Comparison of ENCODE assay signal across 25 mouse cellular contexts in the genomic region with DNA sequence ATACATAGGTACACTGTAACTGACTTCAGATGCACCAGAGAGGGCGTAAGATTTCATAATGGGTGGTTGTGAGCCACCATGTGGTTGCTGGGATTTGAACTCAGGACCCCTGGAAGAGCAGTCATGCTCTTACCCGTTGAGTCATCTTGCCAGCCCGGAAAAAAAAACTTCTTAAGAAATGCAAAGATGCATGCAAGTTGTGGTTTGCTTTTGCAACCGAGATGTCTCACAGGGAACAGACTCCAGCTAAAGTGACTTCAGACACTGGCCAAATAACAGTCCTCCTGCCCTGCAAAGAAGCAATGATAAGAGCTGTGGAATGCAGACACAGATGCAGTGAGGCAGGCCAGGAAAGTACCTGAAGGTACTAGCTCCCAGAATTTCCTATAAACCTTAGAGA. TPM values are rescaled to one million over a fixed set of nuclear protein-coding genes. Genes with fewer than 3 reads are reported as not detected.
"Had no signal": no experiment of that assay in that cellular context is flagged by ENCODE, and none has a peak within 500 bp of the region (broad histone marks: within the 10 kb centered on the region; RNA-seq: fewer than 3 reads in every experiment).

No protein-coding gene starts in this region.

- H3K9me3 ChIP-seq: limb, embryonic 12.5 days; limb, embryonic 15.5 days; lung, embryonic 15.5 days; midbrain, embryonic 12.5 days; midbrain, embryonic 15.5 days; neural tube, embryonic 12.5 days; neural tube, embryonic 15.5 days; stomach, embryonic 15.5 days had no signal

- DNase-seq: kidney, adult 18-20 months; kidney, postnatal 10 days; kidney, postnatal 4 days; left cerebral cortex, postnatal 4 days; liver, postnatal 0 days; lung, postnatal 10 days; lung, postnatal 36 days; right cerebral cortex, adult 18-20 months; right cerebral cortex, postnatal 14 days; right cerebral cortex, postnatal 4 days; spleen, adult 18-20 months; thymus, adult 2 months; thymus, postnatal 14 days; thymus, postnatal 4 days had no signal

- H3K4me3 ChIP-seq: limb, embryonic 12.5 days; limb, embryonic 15.5 days; lung, embryonic 15.5 days; midbrain, embryonic 12.5 days; midbrain, embryonic 15.5 days; neural tube, embryonic 12.5 days; neural tube, embryonic 15.5 days; stomach, embryonic 15.5 days had no signal

- ATAC-seq: liver, postnatal 0 days; midbrain, embryonic 15.5 days had no signal

- H3K27ac ChIP-seq: limb, embryonic 12.5 days; limb, embryonic 15.5 days; liver, embryonic 14.5 days; lung, embryonic 15.5 days; midbrain, embryonic 12.5 days; midbrain, embryonic 15.5 days; neural tube, embryonic 12.5 days; neural tube, embryonic 15.5 days; stomach, embryonic 15.5 days had no signal

- H3K4me2 ChIP-seq: limb, embryonic 12.5 days; limb, embryonic 15.5 days; liver, embryonic 11.5 days; lung, embryonic 15.5 days; midbrain, embryonic 12.5 days; midbrain, embryonic 15.5 days; neural tube, embryonic 12.5 days; neural tube, embryonic 15.5 days; stomach, embryonic 15.5 days had no signal

- H3K4me1 ChIP-seq: limb, embryonic 12.5 days; limb, embryonic 15.5 days; lung, embryonic 15.5 days; midbrain, embryonic 12.5 days; midbrain, embryonic 15.5 days; neural tube, embryonic 12.5 days; neural tube, embryonic 15.5 days; stomach, embryonic 15.5 days had no signal

- H3K9ac ChIP-seq: limb, embryonic 12.5 days; limb, embryonic 15.5 days; liver, embryonic 14.5 days; liver, postnatal 0 days; lung, embryonic 15.5 days; midbrain, embryonic 12.5 days; midbrain, embryonic 15.5 days; neural tube, embryonic 12.5 days; neural tube, embryonic 15.5 days; stomach, embryonic 15.5 days had no signal

- H3K27me3 ChIP-seq: limb, embryonic 12.5 days; limb, embryonic 15.5 days; lung, embryonic 15.5 days; midbrain, embryonic 12.5 days; midbrain, embryonic 15.5 days; neural tube, embryonic 12.5 days; neural tube, embryonic 15.5 days; stomach, embryonic 15.5 days had no signal

RNA-seq across cellular contexts. Expression of a gene that starts 59.9 kb away (rescaled TPM):
- polyA plus RNA-seq: kidney, embryonic 14.5 days; limb, embryonic 12.5 days; liver, embryonic 11.5 days; liver, postnatal 0 days; neural tube, embryonic 12.5 days had no signal
